ENCODE assay signal across 25 mouse cellular contexts in genomic region chr4:84198176-84198575, GRCm38 (mm10).
DNase-seq lines count a peak whose midpoint lies in the region; TF ChIP-seq lines count a peak whose summit lies in the region.
"Had no signal": no experiment of that assay in that cellular context is flagged by ENCODE, and none has a peak within 500 bp of the region (broad histone marks: within the 10 kb centered on the region; RNA-seq: fewer than 3 reads in every experiment).

No protein-coding gene starts in this region.

- H3K27me3 ChIP-seq in myocyte (ENCODE audit: control insufficient read depth, insufficient read depth, insufficient read length) = no peaks in the 10 kb centered on the region
- H3K27me3 ChIP-seq: CH12.LX; embryonic facial prominence, embryonic 12.5 days; embryonic facial prominence, embryonic 15.5 days; heart, embryonic 13.5 days had no signal

- DNase-seq in gastrocnemius, adult 18-20 months (ENCODE audit: low spot score) = peak; percentile 43
- DNase-seq in gastrocnemius, postnatal 10 days = no peak
- peak; percentile 94 for DNase-seq in heart, adult 11 months
- no peak for DNase-seq in heart, postnatal 36 days
- peak; percentile 44 for DNase-seq in 3T3-L1 (ENCODE audit: low read depth, low spot score)
- no peak for DNase-seq in urinary bladder, postnatal 10 days (ENCODE audit: low spot score)
- DNase-seq in spleen, adult 12 weeks (ENCODE audit: low spot score) = no peak
- DNase-seq: adrenal gland, adult 2 months; adrenal gland, postnatal 14 days; B cell, adult 2 months; cerebellum, adult 11 months; cerebellum, adult 2 months; cerebellum, adult 9-11 months; cerebellum, postnatal 25 days; forebrain, postnatal 0 days; kidney, adult 18-20 months had no signal

- intact Hi-C loops in heart, postnatal 36 days (cut with DNase I) = no loop called here

- peak overlapping the region; percentile 49 for H3K4me2 ChIP-seq in myocyte (ENCODE audit: low read depth)
- H3K4me2 ChIP-seq: embryonic facial prominence, embryonic 12.5 days; embryonic facial prominence, embryonic 15.5 days; heart, embryonic 13.5 days; hindbrain, embryonic 14.5 days had no signal

- H3K79me2 ChIP-seq in myocyte (ENCODE audit: control insufficient read depth, insufficient read depth) = no peaks in the 10 kb centered on the region

- H3K36me3 ChIP-seq in myocyte (ENCODE audit: control insufficient read depth, insufficient read depth) = no peaks in the 10 kb centered on the region
- H3K36me3 ChIP-seq: embryonic facial prominence, embryonic 12.5 days; embryonic facial prominence, embryonic 15.5 days; G1E; heart, embryonic 10.5 days; heart, embryonic 13.5 days; hindbrain, embryonic 10.5 days had no signal

- H3ac ChIP-seq in myocyte (ENCODE audit: control insufficient read depth, insufficient read length) = no peak overlapping the region

- no peak for TF ChIP-seq POLR2A in myocyte (IDR thresholded peaks at IDR 0.05; ENCODE audit: insufficient read length, low read depth)

- no peak overlapping the region for H3K4me3 ChIP-seq in myocyte
- H3K4me3 ChIP-seq: embryonic facial prominence, embryonic 12.5 days; embryonic facial prominence, embryonic 15.5 days; heart, embryonic 10.5 days; heart, embryonic 13.5 days; hindbrain, embryonic 10.5 days had no signal

TF ChIP-seq in myocyte, 11 proteins besides CTCF, POLR2A, EP300 and RAD21:
- TF ChIP-seq REST (IDR thresholded peaks at IDR 0.05; ENCODE audit: insufficient read depth, insufficient read length) = no peak
- no peak for TF ChIP-seq MYOD1 (IDR thresholded peaks at IDR 0.05; ENCODE audit: control insufficient read depth in 1 of 3, insufficient read length in 2 of 3, low read depth in 2 of 3)
- no peak for TF ChIP-seq USF1 (IDR thresholded peaks at IDR 0.05; ENCODE audit: low read depth)
- no peak for TF ChIP-seq TCF12 (IDR thresholded peaks at IDR 0.05; ENCODE audit: insufficient read depth, poor library complexity, severe bottlenecking)
- no peak for TF ChIP-seq CEBPB (IDR thresholded peaks at IDR 0.05; ENCODE audit: insufficient read depth, poor library complexity, severe bottlenecking)
- TF ChIP-seq E2F4 (IDR thresholded peaks at IDR 0.05; ENCODE audit: insufficient read depth) = no peak
- no peak for TF ChIP-seq POLR2AphosphoS2 (IDR thresholded peaks at IDR 0.05; ENCODE audit: insufficient read length, low read depth)
- TF ChIP-seq MYOG (IDR thresholded peaks at IDR 0.05; ENCODE audit: control insufficient read depth in 1 of 3, insufficient read depth in 1 of 3, insufficient read length in 2 of 3, low read depth in 2 of 3) = no peak

Comparison
In these comparisons a context has a peak if more than half of its experiments do, and no peak if none do; other contexts are left out.
1. DNase-seq: peak in gastrocnemius, adult 18-20 months (single experiment), heart, adult 11 months (single experiment) and 3T3-L1 (single experiment); none in gastrocnemius, postnatal 10 days (single experiment), heart, postnatal 36 days (0 of 2), urinary bladder, postnatal 10 days (single experiment) and spleen, adult 12 weeks (single experiment).